Mouse (Mus musculus): ENCODE results near the gene Nprl2. TPM values are rescaled to one million over a fixed set of nuclear protein-coding genes. Genes with fewer than 3 reads are reported as not detected.
A peak's percentile ranks its signal among the peaks of the same experiment; 100 is the strongest.

Nprl2 gene
- polyA plus RNA-seq, 1 experiment from 2014 or later, result 73.7 TPM

DNA sequence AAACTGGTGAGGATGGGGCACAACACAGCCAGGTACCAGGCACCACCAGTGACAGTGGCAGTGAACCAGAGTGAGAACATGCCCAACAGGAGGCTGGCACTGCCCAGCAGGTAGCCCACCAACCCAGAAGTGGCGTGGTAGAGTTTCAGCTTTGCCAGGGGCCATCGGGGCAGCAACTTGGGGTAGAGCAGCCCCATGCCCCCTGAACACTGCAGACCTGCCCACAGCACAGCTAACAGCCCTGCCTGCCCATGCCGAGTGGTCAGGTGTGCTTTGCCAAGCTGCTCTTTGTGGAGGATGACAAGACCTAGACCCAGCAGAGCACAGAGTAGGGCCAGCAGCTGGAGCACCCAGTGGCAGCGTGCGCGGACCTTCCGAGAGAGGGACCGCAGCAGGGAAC, 2.1 kb upstream of the Nprl2 start:
- H3K4me3 ChIP-seq, result no peak overlapping the region
- H3K27me3 ChIP-seq, result no peaks in the 10 kb centered on the region
- 93% methylated on average over 8 of the region's 8 CpGs for WGBS
- ATAC-seq (ENCODE audit: low read depth), result no peak
- H3K9me3 ChIP-seq, result no peaks in the 10 kb centered on the region
- no peak overlapping the region for H3K4me2 ChIP-seq
- peaks cover 61% of the 10 kb centered on the region for H3K4me1 ChIP-seq (replicated peaks)
- no peak overlapping the region for H3K27ac ChIP-seq (replicated peaks)
- H3K9ac ChIP-seq, result no peak overlapping the region
- H3K36me3 ChIP-seq, result peaks cover 52% of the 10 kb centered on the region

DNA sequence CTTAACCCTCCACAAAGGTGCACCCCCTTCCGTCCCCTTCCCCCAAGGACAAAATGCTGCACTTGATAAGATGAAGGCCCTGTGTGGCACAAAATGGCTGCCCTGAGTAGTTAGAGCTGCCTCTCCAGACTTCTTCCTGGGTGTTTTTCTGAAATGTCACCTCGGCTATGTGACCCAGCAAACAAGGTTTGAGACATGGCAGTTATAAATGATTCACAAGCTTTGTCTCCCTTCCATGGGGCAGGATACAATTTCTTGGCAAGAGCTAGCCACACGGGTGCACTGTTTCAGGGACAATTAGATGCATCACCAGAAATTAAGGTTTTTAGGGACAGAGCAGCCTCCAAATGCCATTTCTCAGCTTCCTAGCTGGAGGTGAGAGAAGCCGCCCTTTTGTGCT, 1.6 kb upstream of the Nprl2 start:
- 74% methylated on average over 4 of the region's 4 CpGs for WGBS
- Histone ChIP-seq H3K9me3 (no peaks in the 10 kb centered on the region), H3K4me1 (replicated peaks) (peaks cover 60% of the 10 kb centered on the region), H3K36me3 (peaks cover 56% of the 10 kb centered on the region), H3K4me3 (0 out of 2 replicates have a peak overlapping the region, but pooled peaks have one; percentile 65), H3K27me3 (no peaks in the 10 kb centered on the region), H3K27ac (replicated peaks) (no peak overlapping the region), H3K4me2 (peak overlapping the region; percentile 91), H3K9ac (no peak overlapping the region)
- ATAC-seq (ENCODE audit: low read depth), result no peak

DNA sequence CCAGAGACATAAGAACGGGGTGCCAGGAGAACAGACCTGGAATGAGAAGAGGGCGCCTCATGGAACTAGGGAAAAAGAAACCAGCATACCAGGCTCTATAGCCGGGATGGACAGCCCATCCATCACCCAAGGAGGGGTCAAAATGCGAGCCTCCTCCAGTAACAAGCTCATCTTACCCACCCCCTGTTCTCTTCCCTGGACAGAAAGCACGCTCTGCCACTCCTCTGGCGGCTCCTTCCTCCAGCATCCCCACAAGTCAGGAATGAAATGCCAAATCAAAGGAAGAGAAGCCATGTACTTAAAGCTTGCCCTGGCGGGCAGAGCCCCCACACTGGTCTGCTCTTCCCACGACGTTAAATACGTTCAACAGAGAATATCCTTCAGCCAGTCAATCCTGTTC, 1.0 kb upstream of the Nprl2 start:
- Histone ChIP-seq H3K4me1 (replicated peaks) (peaks cover 59% of the 10 kb centered on the region), H3K27me3 (no peaks in the 10 kb centered on the region), H3K4me3 (peak overlapping the region; percentile 65), H3K27ac (replicated peaks) (no peak overlapping the region), H3K4me2 (peak overlapping the region; percentile 91), H3K36me3 (peaks cover 56% of the 10 kb centered on the region), H3K9ac (peak overlapping the region; percentile 82), H3K9me3 (no peaks in the 10 kb centered on the region)
- ATAC-seq (ENCODE audit: low read depth), result 0 out of 2 replicates have a peak, but pooled peaks have one; percentile 1
- 33% methylated on average over 10 of the region's 10 CpGs for WGBS

DNA sequence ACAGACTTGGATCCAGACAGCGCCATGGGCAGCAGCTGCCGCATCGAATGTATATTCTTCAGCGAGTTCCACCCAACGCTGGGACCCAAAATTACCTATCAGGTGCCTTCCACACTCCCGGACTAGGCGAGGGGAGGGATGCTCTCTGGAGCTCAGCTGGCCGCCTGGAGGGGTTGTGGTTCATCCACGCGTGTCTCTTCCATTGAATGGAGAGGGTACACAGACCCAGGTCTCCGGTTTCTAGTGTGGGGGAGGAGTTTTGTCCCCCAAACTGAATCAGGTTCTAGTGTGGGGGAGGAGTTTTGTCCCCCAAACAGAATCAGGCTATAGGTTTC, 293 bp downstream of the Nprl2 start:
- peak overlapping the region; percentile 61; the same call in 1 of the 2 replicates for H3K27ac ChIP-seq (replicated peaks)
- no peaks in the 10 kb centered on the region for H3K27me3 ChIP-seq
- peaks cover 50% of the 10 kb centered on the region for H3K36me3 ChIP-seq
- H3K4me1 ChIP-seq (replicated peaks), result peaks cover 59% of the 10 kb centered on the region
- H3K9me3 ChIP-seq, result no peaks in the 10 kb centered on the region
- H3K9ac ChIP-seq, result peak overlapping the region; percentile 82
- 2% methylated on average over 11 of the region's 11 CpGs for WGBS
- peak; percentile 16 for ATAC-seq (ENCODE audit: low read depth)
- H3K4me3 ChIP-seq, result peak overlapping the region; percentile 65
- peak overlapping the region; percentile 91 for H3K4me2 ChIP-seq

DNA sequence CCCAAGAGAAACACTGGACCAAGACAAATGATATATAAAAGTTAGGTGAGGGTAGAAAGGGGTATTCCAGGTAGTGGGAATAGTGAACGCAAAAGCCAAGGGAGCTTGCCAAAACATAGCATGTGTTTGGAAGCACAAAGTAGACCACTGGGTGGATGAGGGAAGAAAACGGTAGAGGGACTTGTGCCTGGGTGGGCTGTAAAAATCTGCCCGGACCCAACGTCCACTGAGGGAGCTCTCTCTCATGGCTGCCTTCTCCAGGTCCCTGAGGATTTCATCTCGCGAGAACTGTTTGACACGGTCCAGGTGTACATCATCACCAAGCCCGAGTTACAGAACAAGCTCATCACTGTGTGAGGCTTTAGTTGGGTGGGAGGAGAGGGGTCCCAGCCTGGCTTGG, 695 bp downstream of the Nprl2 start:
- Histone ChIP-seq H3K4me2 (peak overlapping the region; percentile 91), H3K27me3 (0 out of 2 replicates have a peak, but pooled peaks cover 1% of the 10 kb centered on the region), H3K27ac (replicated peaks) (no peak overlapping the region), H3K4me1 (replicated peaks) (peaks cover 59% of the 10 kb centered on the region), H3K9ac (peak overlapping the region; percentile 82), H3K4me3 (peak overlapping the region; percentile 65), H3K9me3 (no peaks in the 10 kb centered on the region), H3K36me3 (peaks cover 46% of the 10 kb centered on the region)
- ATAC-seq (ENCODE audit: low read depth), result no peak
- WGBS, result 52% methylated on average over 8 of the region's 8 CpGs

DNA sequence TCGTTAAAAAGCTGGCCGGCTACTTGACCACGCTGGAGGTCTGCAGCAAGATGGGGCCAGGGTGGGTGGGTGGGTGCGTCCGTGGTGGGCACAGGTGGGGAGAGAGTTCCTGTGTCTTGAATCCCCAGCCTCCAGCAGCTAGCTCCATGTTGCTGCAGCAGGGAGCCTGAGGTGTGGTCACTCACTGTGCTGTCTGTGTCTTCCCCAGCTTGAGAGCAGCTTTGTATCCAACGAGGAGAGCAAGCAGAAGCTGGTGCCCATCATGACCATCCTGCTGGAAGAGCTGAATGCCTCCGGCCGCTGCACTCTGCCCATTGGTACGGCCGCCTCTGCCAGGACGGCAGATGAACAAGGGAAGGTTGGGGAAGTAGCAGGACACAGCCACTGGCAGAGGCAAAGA, 1.3 kb downstream of the Nprl2 start:
- WGBS, result 90% methylated on average over 11 of the region's 11 CpGs
- Histone ChIP-seq H3K4me1 (replicated peaks) (peaks cover 57% of the 10 kb centered on the region), H3K36me3 (peaks cover 40% of the 10 kb centered on the region), H3K4me3 (no peak overlapping the region), H3K27me3 (peaks cover 7% of the 10 kb centered on the region; the same call in 1 of the 2 replicates), H3K9me3 (no peaks in the 10 kb centered on the region), H3K4me2 (peak overlapping the region; percentile 91; the same call in 1 of the 2 replicates), H3K9ac (no peak overlapping the region), H3K27ac (replicated peaks) (no peak overlapping the region)
- ATAC-seq (ENCODE audit: low read depth), result no peak

DNA sequence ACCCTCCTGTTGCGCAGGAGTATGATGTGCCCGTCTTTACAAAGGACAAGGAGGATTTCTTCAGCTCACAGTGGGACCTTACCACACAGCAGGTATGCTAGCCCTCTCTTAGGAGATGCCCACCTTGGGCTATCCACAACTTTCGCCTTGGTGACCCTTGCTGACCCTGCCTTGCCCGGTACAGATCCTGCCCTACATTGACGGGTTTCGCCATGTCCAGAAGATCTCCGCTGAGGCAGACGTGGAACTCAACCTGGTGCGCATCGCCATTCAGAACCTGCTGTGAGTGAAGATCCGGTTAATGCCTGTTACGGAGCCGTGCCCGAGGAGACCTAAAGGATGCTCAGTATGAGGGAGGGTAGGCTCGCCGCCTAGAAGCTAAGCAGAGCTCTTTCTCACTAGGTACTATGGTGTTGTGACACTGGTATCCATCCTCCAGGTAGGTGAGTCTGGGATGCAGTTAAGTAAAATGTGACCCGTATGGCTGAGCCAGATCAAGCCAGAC, 2.2 kb downstream of the Nprl2 start:
- no peak for ATAC-seq (ENCODE audit: low read depth)
- peaks cover 31% of the 10 kb centered on the region for H3K36me3 ChIP-seq
- H3K27me3 ChIP-seq, result peaks cover 17% of the 10 kb centered on the region
- no peaks in the 10 kb centered on the region for H3K9me3 ChIP-seq
- H3K4me3 ChIP-seq, result no peak overlapping the region
- peaks cover 57% of the 10 kb centered on the region for H3K4me1 ChIP-seq (replicated peaks)
- no peak overlapping the region for H3K9ac ChIP-seq
- 95% methylated on average over 17 of the region's 17 CpGs for WGBS
- no peak overlapping the region for H3K4me2 ChIP-seq
- no peak overlapping the region for H3K27ac ChIP-seq (replicated peaks)

DNA sequence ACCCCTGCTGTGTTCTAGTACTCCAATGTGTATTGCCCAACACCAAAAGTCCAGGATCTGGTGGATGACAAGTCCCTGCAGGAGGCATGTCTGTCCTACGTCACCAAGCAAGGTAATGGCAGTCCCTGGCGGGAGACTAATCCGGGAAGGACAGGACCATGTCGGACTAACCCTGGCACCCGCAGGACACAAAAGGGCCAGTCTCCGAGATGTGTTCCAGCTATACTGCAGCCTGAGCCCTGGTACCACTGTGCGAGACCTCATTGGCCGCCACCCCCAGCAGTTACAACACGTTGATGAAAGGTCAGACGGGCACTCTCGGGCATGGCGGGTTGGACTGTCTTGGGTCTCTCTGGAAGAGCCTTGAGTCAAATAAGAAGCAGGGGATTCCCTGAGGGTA, 2.7 kb downstream of the Nprl2 start:
- H3K9ac ChIP-seq, result no peak overlapping the region
- H3K36me3 ChIP-seq, result peaks cover 26% of the 10 kb centered on the region
- no peak overlapping the region for H3K4me3 ChIP-seq
- H3K4me2 ChIP-seq, result no peak overlapping the region
- H3K4me1 ChIP-seq (replicated peaks), result peaks cover 57% of the 10 kb centered on the region
- no peak for ATAC-seq (ENCODE audit: low read depth)
- peaks cover 22% of the 10 kb centered on the region for H3K27me3 ChIP-seq
- H3K27ac ChIP-seq (replicated peaks), result no peak overlapping the region
- WGBS, result 91% methylated on average over 12 of the region's 12 CpGs
- H3K9me3 ChIP-seq, result no peaks in the 10 kb centered on the region

DNA sequence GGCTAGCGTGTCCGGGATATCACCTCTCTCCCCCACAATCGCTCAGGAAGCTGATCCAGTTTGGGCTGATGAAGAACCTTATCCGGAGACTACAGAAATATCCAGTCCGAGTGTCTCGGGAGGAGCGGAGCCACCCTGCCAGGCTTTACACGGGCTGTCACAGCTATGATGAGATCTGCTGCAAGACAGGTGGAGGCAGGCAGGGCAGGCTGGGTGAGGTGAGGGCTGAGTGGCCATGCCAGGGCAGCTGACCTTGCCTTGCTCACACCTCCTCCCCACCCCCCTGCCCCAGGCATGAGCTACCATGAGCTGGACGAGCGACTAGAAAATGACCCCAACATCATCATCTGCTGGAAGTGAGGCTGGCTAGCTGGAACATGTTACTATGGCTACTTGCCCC, 3.2 kb downstream of the Nprl2 start:
- WGBS, result 90% methylated on average over 10 of the region's 10 CpGs
- Histone ChIP-seq H3K4me2 (no peak overlapping the region), H3K9me3 (no peaks in the 10 kb centered on the region), H3K4me3 (no peak overlapping the region), H3K9ac (no peak overlapping the region), H3K36me3 (peaks cover 21% of the 10 kb centered on the region), H3K27me3 (peaks cover 26% of the 10 kb centered on the region), H3K4me1 (replicated peaks) (peaks cover 55% of the 10 kb centered on the region), H3K27ac (replicated peaks) (no peak overlapping the region)
- ATAC-seq (ENCODE audit: low read depth), result no peak

DNA sequence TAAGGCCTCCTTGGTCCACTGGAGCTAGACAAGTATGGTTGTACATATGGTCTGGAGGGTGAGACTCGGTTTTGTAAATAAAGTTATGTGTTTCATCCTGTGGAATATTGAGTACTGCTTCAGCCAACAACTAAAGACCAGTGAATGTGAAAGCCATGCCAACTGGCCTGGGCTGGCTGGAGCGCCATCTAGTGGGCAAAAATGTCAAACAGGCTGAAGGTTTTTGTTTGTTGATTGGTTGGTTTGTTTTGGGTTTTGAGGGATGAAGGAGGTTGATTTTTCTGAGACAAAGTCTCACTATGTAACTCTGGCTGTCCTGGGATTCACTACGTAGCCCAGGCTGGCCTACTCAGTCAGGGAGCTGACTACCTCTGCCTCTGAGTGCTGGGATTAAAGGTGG, 3.6 kb downstream of the Nprl2 start:
- Histone ChIP-seq H3K36me3 (peaks cover 20% of the 10 kb centered on the region), H3K4me3 (no peak overlapping the region), H3K9ac (no peak overlapping the region), H3K4me1 (replicated peaks) (peaks cover 52% of the 10 kb centered on the region), H3K9me3 (no peaks in the 10 kb centered on the region), H3K4me2 (no peak overlapping the region), H3K27ac (replicated peaks) (no peak overlapping the region), H3K27me3 (peaks cover 30% of the 10 kb centered on the region)
- 6% methylated on average over 3 of the region's 3 CpGs for WGBS
- ATAC-seq (ENCODE audit: low read depth), result no peak

DNA sequence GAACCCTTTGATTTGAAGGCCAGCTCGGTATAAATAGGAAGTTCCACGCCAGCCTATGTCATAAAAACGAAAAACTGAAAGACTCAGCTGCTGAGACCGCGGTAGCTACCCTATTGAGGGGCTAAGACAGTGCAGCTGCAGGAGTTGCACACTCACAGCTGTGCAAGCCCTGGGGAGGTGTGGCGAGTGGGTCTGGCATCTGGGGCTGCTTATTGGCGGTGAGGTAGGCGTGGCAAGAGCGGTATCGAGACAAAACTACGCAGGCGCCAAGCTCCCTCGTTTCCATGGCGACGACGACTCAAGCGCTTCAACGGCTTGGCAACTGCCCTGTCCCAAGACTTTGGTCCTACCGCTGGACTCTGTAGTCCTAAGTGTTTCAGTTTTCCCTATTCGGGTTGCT, 5.0 kb downstream of the Nprl2 start, which contains the start of gene Zmynd10:
Gene Zmynd10, plus strand, starts transcription at position 273 of the 400 bp plus-strand sequence.
- WGBS, result 1% methylated on average over 20 of the region's 20 CpGs
- Histone ChIP-seq H3K27me3 (peaks cover 44% of the 10 kb centered on the region), H3K9ac (peak within 1 kb of the TSS; percentile 53; the same call in 1 of the 2 replicates), H3K36me3 (peaks cover 20% of the 10 kb centered on the region), H3K9me3 (no peaks in the 10 kb centered on the region), H3K27ac (replicated peaks) (peak within 1 kb of the TSS; percentile 69), H3K4me2 (peak within 1 kb of the TSS; percentile 52), H3K4me1 (replicated peaks) (peaks cover 57% of the 10 kb centered on the region), H3K4me3 (peak within 1 kb of the TSS; percentile 19)
- ATAC-seq (ENCODE audit: low read depth), result peak; percentile 56; the same call in 1 of the 2 replicates

DNA sequence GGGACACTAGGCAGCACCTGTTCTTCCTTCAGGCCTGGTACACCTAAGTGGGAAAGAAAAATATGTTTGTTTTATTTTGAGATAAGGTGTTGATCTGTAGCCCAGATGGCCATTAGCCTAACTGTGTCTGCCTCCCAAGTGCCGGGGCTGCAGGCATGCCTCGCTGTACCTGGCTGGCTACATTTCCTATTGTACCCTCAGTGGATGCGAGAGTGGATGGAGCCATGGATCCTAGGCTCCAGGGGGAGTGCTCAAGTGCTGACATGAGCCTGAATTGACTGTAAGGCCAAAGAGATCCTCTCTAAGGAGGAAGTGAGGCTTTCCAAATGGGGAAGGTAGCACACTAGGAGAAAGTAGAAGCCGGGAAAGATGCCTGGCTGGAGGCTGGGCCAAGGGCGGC, 5.9 kb downstream of the Nprl2 start:
- Histone ChIP-seq H3K9ac (no peak overlapping the region), H3K4me2 (no peak overlapping the region), H3K36me3 (peaks cover 20% of the 10 kb centered on the region), H3K9me3 (no peaks in the 10 kb centered on the region), H3K4me3 (no peak overlapping the region), H3K4me1 (replicated peaks) (peaks cover 55% of the 10 kb centered on the region), H3K27me3 (peaks cover 54% of the 10 kb centered on the region), H3K27ac (replicated peaks) (no peak overlapping the region)
- 77% methylated on average over 5 of the region's 5 CpGs for WGBS
- no peak for ATAC-seq (ENCODE audit: low read depth)

DNA sequence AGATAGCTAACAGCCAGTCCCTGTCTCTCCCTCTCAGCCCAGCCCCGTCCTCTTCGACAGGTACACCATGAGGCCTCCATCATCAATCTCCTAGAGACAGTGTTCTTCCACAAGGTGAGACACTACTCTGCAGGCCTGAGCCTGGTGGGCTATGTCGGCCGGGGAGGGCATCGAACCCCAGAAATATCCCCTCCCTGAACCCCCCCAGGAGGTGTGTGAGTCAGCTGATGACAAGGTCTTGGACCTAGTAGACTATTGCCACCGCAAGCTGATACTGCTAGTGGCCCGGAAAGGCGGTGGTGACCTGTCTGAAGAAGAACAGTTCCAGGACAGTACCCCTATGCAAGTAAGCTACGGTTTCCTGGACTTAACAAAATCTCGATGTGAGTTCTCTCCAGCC, 6.8 kb downstream of the Nprl2 start:
- no peaks in the 10 kb centered on the region for H3K9me3 ChIP-seq
- H3K9ac ChIP-seq, result no peak overlapping the region
- no peak overlapping the region for H3K4me3 ChIP-seq
- no peak for ATAC-seq (ENCODE audit: low read depth)
- H3K27ac ChIP-seq (replicated peaks), result no peak overlapping the region
- peaks cover 56% of the 10 kb centered on the region for H3K27me3 ChIP-seq
- H3K36me3 ChIP-seq, result peaks cover 15% of the 10 kb centered on the region
- WGBS, result 89% methylated on average over 10 of the region's 10 CpGs
- peaks cover 58% of the 10 kb centered on the region for H3K4me1 ChIP-seq (replicated peaks)
- no peak overlapping the region for H3K4me2 ChIP-seq

All from neural tube, embryonic 13.5 days (tissue).